Mouse (Mus musculus): ENCODE measurements around the gene Gm3005. TPM values are rescaled to one million over a fixed set of nuclear protein-coding genes. Genes with fewer than 3 reads are reported as not detected.
"Not testable (repeated sequence)": the region's sequence is repeated elsewhere in the genome, so short reads cannot be mapped to it uniquely, and the experiment has no call there.

The Gm3005 gene
- polyA plus RNA-seq (2012; rRNA removed) = not detected in 2 replicates

GRCm38 (mm10) chr14:3427803-3428202, at the start of gene Gm3005:
Gene Gm3005 (plus strand): TSS chr14:3428103.
- not testable (repeated sequence) for H3K27ac ChIP-seq (ENCODE audit: insufficient read depth, low read length); H3K4me3 ChIP-seq (ENCODE audit: extremely low read depth, insufficient read depth, insufficient read length); H3K4me1 ChIP-seq (ENCODE audit: control insufficient read depth, insufficient read depth, insufficient read length); H3K36me3 ChIP-seq (ENCODE audit: control insufficient read depth, insufficient read depth, low read length); H3K27me3 ChIP-seq (ENCODE audit: control insufficient read depth, insufficient read depth, low read length); DNase-seq (ENCODE audit: low read depth in 1 of 2, low spot score in 2 of 2)
- no CpG with 5 or more reads among the region's 2 CpGs for WGBS

DNA sequence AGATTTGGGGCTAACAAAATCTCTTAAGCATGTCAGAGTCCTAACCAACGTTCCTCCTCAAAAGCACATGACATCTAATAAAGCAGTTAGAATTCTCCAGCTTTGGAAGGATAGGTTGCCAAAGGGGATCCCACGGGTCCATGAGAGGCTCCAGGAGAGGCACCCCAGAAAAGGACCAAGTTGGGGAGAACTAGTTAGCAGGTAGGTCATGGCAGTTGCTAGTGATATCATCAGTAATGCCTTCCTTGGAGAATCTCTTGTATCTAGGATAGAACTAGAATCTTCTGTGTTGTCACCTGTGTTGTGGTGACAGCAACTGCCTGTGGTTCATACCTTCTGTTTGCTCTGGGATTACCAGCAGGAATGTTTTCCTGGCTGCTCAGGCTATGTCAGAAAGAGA, 33.1 kb upstream of the Gm3005 start, which contains the start of gene Gm10413:
Gene Gm10413 (plus strand): TSS at position 301 of the 400 bp plus-strand sequence.
- H3K4me1 ChIP-seq (ENCODE audit: control insufficient read depth, insufficient read depth, insufficient read length); H3K27me3 ChIP-seq (ENCODE audit: control insufficient read depth, insufficient read depth, low read length); H3K4me3 ChIP-seq (ENCODE audit: extremely low read depth, insufficient read depth, insufficient read length); DNase-seq (ENCODE audit: low read depth in 1 of 2, low spot score in 2 of 2); H3K36me3 ChIP-seq (ENCODE audit: control insufficient read depth, insufficient read depth, low read length); H3K27ac ChIP-seq (ENCODE audit: insufficient read depth, low read length): not testable (repeated sequence)
- WGBS = no CpG with 5 or more reads among the region's 2 CpGs

GRCm38 (mm10) chr14:3412314-3412713, 15.6 kb upstream of the Gm3005 start, which contains the start of gene Gm10409:
Gene Gm10409 (plus strand): TSS chr14:3412614.
- no CpG with 5 or more reads among the region's 32 CpGs for WGBS
- not testable (repeated sequence) for H3K27me3 ChIP-seq (ENCODE audit: control insufficient read depth, insufficient read depth, low read length); H3K36me3 ChIP-seq (ENCODE audit: control insufficient read depth, insufficient read depth, low read length); DNase-seq (ENCODE audit: low read depth in 1 of 2, low spot score in 2 of 2); H3K4me1 ChIP-seq (ENCODE audit: control insufficient read depth, insufficient read depth, insufficient read length); H3K27ac ChIP-seq (ENCODE audit: insufficient read depth, low read length); H3K4me3 ChIP-seq (ENCODE audit: extremely low read depth, insufficient read depth, insufficient read length)

DNA sequence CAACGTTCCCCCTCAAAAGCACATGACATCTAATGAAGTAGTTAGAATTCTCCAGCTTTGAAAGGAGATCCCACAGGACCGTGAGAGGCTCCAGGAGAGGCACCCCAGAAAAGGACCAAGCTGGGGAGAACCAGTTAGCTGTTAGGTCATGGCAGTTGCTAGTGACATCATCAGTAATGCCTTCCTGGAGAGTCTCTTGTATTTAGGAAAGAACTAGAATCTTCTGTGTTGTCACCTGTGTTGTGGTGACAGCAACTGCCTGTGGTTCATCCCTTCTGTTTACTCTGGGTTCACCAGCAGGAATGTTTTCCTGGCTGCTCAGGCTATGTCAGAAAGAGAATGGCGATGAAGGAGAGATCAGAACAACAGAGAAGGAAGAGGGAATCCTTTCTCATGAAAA, 21.2 kb downstream of the Gm3005 start, which contains the start of gene Gm10408:
Gene Gm10408 (plus strand): TSS at position 301 of the 400 bp plus-strand sequence.
- not testable (repeated sequence) for H3K4me1 ChIP-seq (ENCODE audit: control insufficient read depth, insufficient read depth, insufficient read length); H3K4me3 ChIP-seq (ENCODE audit: extremely low read depth, insufficient read depth, insufficient read length); DNase-seq (ENCODE audit: low read depth in 1 of 2, low spot score in 2 of 2); H3K36me3 ChIP-seq (ENCODE audit: control insufficient read depth, insufficient read depth, low read length); H3K27me3 ChIP-seq (ENCODE audit: control insufficient read depth, insufficient read depth, low read length); H3K27ac ChIP-seq (ENCODE audit: insufficient read depth, low read length)
- no CpG with 5 or more reads among the region's 3 CpGs for WGBS

GRCm38 (mm10) chr14:3634212-3634611, 206.3 kb downstream of the Gm3005 start, which contains the start of gene Gm3012:
Gene Gm3012 (plus strand): TSS chr14:3634512.
- DNase-seq (ENCODE audit: low read depth in 1 of 2, low spot score in 2 of 2); H3K27me3 ChIP-seq (ENCODE audit: control insufficient read depth, insufficient read depth, low read length); H3K27ac ChIP-seq (ENCODE audit: insufficient read depth, low read length); H3K36me3 ChIP-seq (ENCODE audit: control insufficient read depth, insufficient read depth, low read length); H3K4me3 ChIP-seq (ENCODE audit: extremely low read depth, insufficient read depth, insufficient read length); H3K4me1 ChIP-seq (ENCODE audit: control insufficient read depth, insufficient read depth, insufficient read length): not testable (repeated sequence)
- no CpG with 5 or more reads among the region's 2 CpGs for WGBS

Other genes starting within 250 kb of the Gm3005 start
- gene Gm5795, start 239.8 kb upstream of the Gm3005 start, polyA plus RNA-seq (2012; rRNA removed) = not detected in 2 replicates
- 0.07 TPM in 1 of 2 replicates, not detected in the other for gene D830030K20Rik, start 219.6 kb upstream of the Gm3005 start, polyA plus RNA-seq (2012; rRNA removed)
- 0.04 and 0.09 TPM in 2 replicates for gene Gm2956, start 95.5 kb upstream of the Gm3005 start, polyA plus RNA-seq (2012; rRNA removed)
- gene Gm10413, start 33.0 kb upstream of the Gm3005 start, polyA plus RNA-seq (2012; rRNA removed) = not detected in 2 replicates
- gene Gm10409, start 15.5 kb upstream of the Gm3005 start, polyA plus RNA-seq (2012; rRNA removed) = not detected in 2 replicates
- not detected in 2 replicates for gene Gm10408, start 21.3 kb downstream of the Gm3005 start, polyA plus RNA-seq (2012; rRNA removed)
- not detected in 2 replicates for gene Gm3012, start 206.4 kb downstream of the Gm3005 start, polyA plus RNA-seq (2012; rRNA removed)
- gene Gm3020, start 223.9 kb downstream of the Gm3005 start, polyA plus RNA-seq (2012; rRNA removed) = not detected in 2 replicates

All from spleen, adult 2 months (tissue).